Comparison of ENCODE assay signal across 28 mouse cellular contexts in the genomic region with DNA sequence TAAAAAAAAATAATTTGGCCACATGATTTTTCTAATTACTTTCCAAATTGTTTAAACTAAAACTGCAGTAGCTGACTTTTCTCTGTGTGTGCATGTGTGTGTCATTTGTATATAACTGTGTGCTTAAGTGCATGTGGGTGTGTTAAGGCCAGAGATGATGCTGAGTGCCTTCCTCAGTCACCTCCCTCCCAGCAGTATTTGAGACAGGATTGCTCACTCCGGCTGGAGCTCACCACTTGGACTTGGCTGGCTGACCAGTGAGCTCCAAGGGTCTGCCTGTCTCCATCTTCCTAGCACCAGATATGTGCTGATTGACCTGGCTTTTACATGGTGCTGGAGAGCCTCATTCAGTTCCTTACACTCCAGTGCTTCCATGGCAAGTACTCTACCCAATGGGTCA.
"Had no signal": no experiment of that assay in that cellular context is flagged by ENCODE, and none has a peak within 500 bp of the region (broad histone marks: within the 10 kb centered on the region; RNA-seq: fewer than 3 reads in every experiment).

No protein-coding gene starts in this region.

- H3K27me3 ChIP-seq: embryonic facial prominence, embryonic 12.5 days; embryonic facial prominence, embryonic 13.5 days; embryonic facial prominence, embryonic 15.5 days; forebrain, embryonic 12.5 days; forebrain, embryonic 13.5 days; forebrain, embryonic 15.5 days had no signal

- H3K4me1 ChIP-seq: embryonic facial prominence, embryonic 10.5 days; embryonic facial prominence, embryonic 12.5 days; embryonic facial prominence, embryonic 13.5 days; embryonic facial prominence, embryonic 15.5 days; forebrain, embryonic 10.5 days; forebrain, embryonic 12.5 days; forebrain, embryonic 13.5 days; forebrain, embryonic 15.5 days had no signal

- H3K36me3 ChIP-seq: embryonic facial prominence, embryonic 10.5 days; embryonic facial prominence, embryonic 12.5 days; embryonic facial prominence, embryonic 15.5 days; forebrain, embryonic 10.5 days; forebrain, embryonic 12.5 days; forebrain, embryonic 15.5 days had no signal

- H3K27ac ChIP-seq: embryonic facial prominence, embryonic 10.5 days; embryonic facial prominence, embryonic 12.5 days; embryonic facial prominence, embryonic 13.5 days; embryonic facial prominence, embryonic 15.5 days; forebrain, embryonic 10.5 days; forebrain, embryonic 12.5 days; forebrain, embryonic 13.5 days; forebrain, embryonic 15.5 days; gastrocnemius, adult 2 months; heart, adult 2 months had no signal

- ATAC-seq: forebrain, embryonic 13.5 days; forebrain, embryonic 14.5 days; forebrain, embryonic 15.5 days; forebrain, embryonic 16.5 days; forebrain, postnatal 0 days had no signal

- H3K9me3 ChIP-seq: embryonic facial prominence, embryonic 10.5 days; embryonic facial prominence, embryonic 12.5 days; embryonic facial prominence, embryonic 13.5 days; embryonic facial prominence, embryonic 15.5 days; forebrain, embryonic 10.5 days; forebrain, embryonic 12.5 days; forebrain, embryonic 13.5 days; forebrain, embryonic 15.5 days had no signal

- H3K9ac ChIP-seq: embryonic facial prominence, embryonic 12.5 days; embryonic facial prominence, embryonic 13.5 days; embryonic facial prominence, embryonic 15.5 days; forebrain, embryonic 12.5 days; forebrain, embryonic 13.5 days; forebrain, embryonic 15.5 days; forebrain, postnatal 0 days had no signal

- H3K4me2 ChIP-seq: embryonic facial prominence, embryonic 12.5 days; embryonic facial prominence, embryonic 13.5 days; embryonic facial prominence, embryonic 15.5 days; forebrain, embryonic 12.5 days; forebrain, embryonic 13.5 days; forebrain, embryonic 15.5 days had no signal

- H3K4me3 ChIP-seq: embryonic facial prominence, embryonic 10.5 days; embryonic facial prominence, embryonic 12.5 days; embryonic facial prominence, embryonic 13.5 days; embryonic facial prominence, embryonic 15.5 days; erythroblast, embryonic 14.5 days; forebrain, embryonic 10.5 days; forebrain, embryonic 12.5 days; forebrain, embryonic 13.5 days; forebrain, embryonic 15.5 days; gastrocnemius, adult 2 months; heart, adult 2 months had no signal

- DNase-seq: cerebellum, adult 2 months; cerebellum, adult 8-10 months; cerebellum, adult 9-10 months; cerebellum, adult 9-11 months; cerebellum, postnatal 10 days; cerebellum, postnatal 14 days; cerebellum, postnatal 25 days; cerebellum, postnatal 36 days; embryo, embryonic 11 days; forebrain, postnatal 0 days; gastrocnemius, adult 2 months; gastrocnemius, postnatal 10 days; gastrocnemius, postnatal 14 days; gastrocnemius, postnatal 25 days; gastrocnemius, postnatal 36 days; heart, adult 18-20 months; heart, adult 2 months had no signal
